Mouse (Mus musculus) stomach, embryonic 16.5 days (tissue): Measurements from ENCODE around the gene Klf11. TPM values are rescaled to one million over a fixed set of nuclear protein-coding genes. Genes with fewer than 3 reads are reported as not detected.
"Not testable (repeated sequence)": the region's sequence is repeated elsewhere in the genome, so short reads cannot be mapped to it uniquely, and the experiment has no call there.

Source experiments
- ATAC-seq: fragments of 200-750 bp; cut with Nextera tagmentation; 2 replicates; pipeline ENCODE4 v1.8.0; 2017; ENCODE audit warnings: moderate number of reproducible peaks, moderate TSS enrichment; ENCODE audit not compliant: insufficient read depth, low FRiP score
- H3K27ac ChIP-seq: fragments of 300-500 bp; sonication (generic); 2 replicates; pipeline ENCODE4 v1.5.1; 2014; ENCODE audit warnings: low read length
- H3K27me3 ChIP-seq: fragments of 300-500 bp; sonication (generic); 2 replicates; pipeline ENCODE4 v1.6.1; 2014; ENCODE audit warnings: low read length, control low read depth, mixed read lengths; ENCODE audit not compliant: control insufficient read depth, insufficient read depth
- H3K36me3 ChIP-seq: fragments of 300-500 bp; sonication (generic); 2 replicates; pipeline ENCODE4 v1.6.1; 2014; ENCODE audit warnings: low read length; ENCODE audit not compliant: control insufficient read depth, insufficient read depth
- H3K4me1 ChIP-seq: fragments of 300-500 bp; sonication (generic); 2 replicates; pipeline ENCODE4 v1.6.1; 2014; ENCODE audit warnings: low read length, control low read depth, mixed read lengths; ENCODE audit not compliant: control insufficient read depth, insufficient read depth
- H3K4me2 ChIP-seq: fragments of 300-500 bp; sonication (generic); 2 replicates; pipeline ENCODE4 v1.6.1; 2014; ENCODE audit warnings: low read depth, low read length, mixed read lengths
- H3K4me3 ChIP-seq: fragments of 300-500 bp; sonication (generic); replicated peaks from 2 replicates; pipeline ENCODE4 v1.5.1; 2014; ENCODE audit warnings: mild to moderate bottlenecking, low read length
- H3K9ac ChIP-seq: fragments of 300-500 bp; sonication (generic); 2 replicates; pipeline ENCODE4 v1.6.1; 2014; ENCODE audit warnings: low read length
- H3K9me3 ChIP-seq: fragments of 300-500 bp; sonication (generic); replicated peaks from 2 replicates; pipeline ENCODE4 v1.6.1; 2016; ENCODE audit warnings: low read length, control low read depth; ENCODE audit not compliant: control insufficient read depth
- WGBS: fragments of 180-500 bp; shearing (Covaris S2); extraction: QIAGEN DNeasy Blood & Tissue Kit; methylation state at CpG from one replicate; pipeline ENCODE4 v1.1.7; 2014; 5-methylcytosine and 5-hydroxymethylcytosine counted together
- polyA plus RNA-seq: library from polyadenylated mRNA; unstranded; fragments of >200 nt; fragmentation: Nextera tagmentation; extraction: Ambion mirVana; gene quantifications from 2 replicates; pipeline ENCODE4 v1.2.1, GENCODE M21; 2015

Klf11 gene
- polyA plus RNA-seq, 1 experiment from 2014 or later: 12.8 TPM

- Histone ChIP-seq H3K9me3 (no peaks in the 10 kb centered on the region), H3K36me3 (no peaks in the 10 kb centered on the region), H3K4me3 (no peak overlapping the region), H3K4me2 (no peak overlapping the region), H3K9ac (no peak overlapping the region), H3K4me1 (no peaks in the 10 kb centered on the region), H3K27ac (no peak overlapping the region), H3K27me3 (no peaks in the 10 kb centered on the region)
- WGBS: 49% methylated on average over 3 of the region's 3 CpGs
- ATAC-seq: no peak
These were observed 23.9 kb upstream of the Klf11 start for GRCm38 (mm10) chr12:24627215-24627614.

GRCm38 (mm10) chr12:24630220-24630619 is 20.9 kb upstream of the Klf11 start:
- 77% methylated on average over 1 of the region's 1 CpGs for WGBS
- H3K4me2 ChIP-seq: no peak overlapping the region
- H3K36me3 ChIP-seq: no peaks in the 10 kb centered on the region
- no peak overlapping the region for H3K27ac ChIP-seq
- H3K9ac ChIP-seq: no peak overlapping the region
- no peak for ATAC-seq
- no peaks in the 10 kb centered on the region for H3K9me3 ChIP-seq
- H3K27me3 ChIP-seq: no peaks in the 10 kb centered on the region
- H3K4me3 ChIP-seq: no peak overlapping the region
- H3K4me1 ChIP-seq: no peaks in the 10 kb centered on the region

- Histone ChIP-seq H3K4me1 (no peaks in the 10 kb centered on the region), H3K27ac (no peak overlapping the region), H3K27me3 (no peaks in the 10 kb centered on the region), H3K9me3 (no peaks in the 10 kb centered on the region), H3K36me3 (no peaks in the 10 kb centered on the region), H3K4me3 (no peak overlapping the region), H3K9ac (no peak overlapping the region), H3K4me2 (no peak overlapping the region)
- 60% methylated on average over 4 of the region's 4 CpGs for WGBS
- no peak for ATAC-seq
These were observed 18.7 kb upstream of the Klf11 start for GRCm38 (mm10) chr12:24632404-24632803.

GRCm38 (mm10) chr12:24633753-24634191 is 17.3 kb upstream of the Klf11 start:
- Histone ChIP-seq H3K9me3 (no peaks in the 10 kb centered on the region), H3K9ac (no peak overlapping the region), H3K36me3 (no peaks in the 10 kb centered on the region), H3K27me3 (no peaks in the 10 kb centered on the region), H3K4me3 (no peak overlapping the region), H3K27ac (no peak overlapping the region), H3K4me2 (no peak overlapping the region), H3K4me1 (no peaks in the 10 kb centered on the region)
- WGBS: 37% methylated on average over 1 of the region's 1 CpGs
- ATAC-seq: peak; percentile 12; the same call in 1 of the 2 replicates

GRCm38 (mm10) chr12:24634212-24634611 is 16.9 kb upstream of the Klf11 start:
- no peak overlapping the region for H3K9ac ChIP-seq
- H3K27me3 ChIP-seq: no peaks in the 10 kb centered on the region
- H3K27ac ChIP-seq: no peak overlapping the region
- H3K36me3 ChIP-seq: no peaks in the 10 kb centered on the region
- H3K4me3 ChIP-seq: no peak overlapping the region
- H3K4me1 ChIP-seq: no peaks in the 10 kb centered on the region
- no peak overlapping the region for H3K4me2 ChIP-seq
- no peaks in the 10 kb centered on the region for H3K9me3 ChIP-seq
- 0 out of 2 replicates have a peak, but pooled peaks have one; percentile 6 for ATAC-seq
- WGBS: 71% methylated on average over 4 of the region's 4 CpGs

GRCm38 (mm10) chr12:24634648-24635047 is 16.4 kb upstream of the Klf11 start:
- H3K4me3 ChIP-seq: no peak overlapping the region
- H3K36me3 ChIP-seq: no peaks in the 10 kb centered on the region
- no peaks in the 10 kb centered on the region for H3K27me3 ChIP-seq
- no peaks in the 10 kb centered on the region for H3K9me3 ChIP-seq
- no peaks in the 10 kb centered on the region for H3K4me1 ChIP-seq
- H3K27ac ChIP-seq: no peak overlapping the region
- WGBS: 94% methylated on average over 3 of the region's 3 CpGs
- no peak overlapping the region for H3K4me2 ChIP-seq
- ATAC-seq: no peak
- H3K9ac ChIP-seq: no peak overlapping the region

GRCm38 (mm10) chr12:24638787-24639186 is 12.3 kb upstream of the Klf11 start:
- not testable (repeated sequence) for H3K36me3 ChIP-seq, H3K9ac ChIP-seq, H3K4me2 ChIP-seq, H3K4me3 ChIP-seq, H3K27ac ChIP-seq, H3K27me3 ChIP-seq, H3K9me3 ChIP-seq, ATAC-seq, H3K4me1 ChIP-seq
- WGBS: 95% methylated on average over 10 of the region's 10 CpGs

GRCm38 (mm10) chr12:24642370-24642802 is 8.7 kb upstream of the Klf11 start:
- Histone ChIP-seq H3K4me2 (no peak overlapping the region), H3K27ac (no peak overlapping the region), H3K36me3 (no peaks in the 10 kb centered on the region), H3K4me1 (0 out of 2 replicates have a peak, but pooled peaks cover 7% of the 10 kb centered on the region), H3K9ac (no peak overlapping the region), H3K4me3 (no peak overlapping the region), H3K9me3 (no peaks in the 10 kb centered on the region), H3K27me3 (no peaks in the 10 kb centered on the region)
- ATAC-seq: no peak
- WGBS: 56% methylated on average over 4 of the region's 4 CpGs

GRCm38 (mm10) chr12:24644125-24644571 is 6.9 kb upstream of the Klf11 start:
- ATAC-seq: peak; percentile 76
- WGBS: 38% methylated on average over 1 of the region's 1 CpGs
- H3K4me1 ChIP-seq: 0 out of 2 replicates have a peak, but pooled peaks cover 7% of the 10 kb centered on the region
- H3K4me3 ChIP-seq: no peak overlapping the region
- no peak overlapping the region for H3K4me2 ChIP-seq
- H3K9ac ChIP-seq: no peak overlapping the region
- H3K9me3 ChIP-seq: no peaks in the 10 kb centered on the region
- no peaks in the 10 kb centered on the region for H3K36me3 ChIP-seq
- H3K27me3 ChIP-seq: no peaks in the 10 kb centered on the region
- H3K27ac ChIP-seq: no peak overlapping the region
